Mouse (Mus musculus) cerebral cortex, adult 2 months (tissue): ENCODE data around the gene Spcs2.

Experiments
- WGBS: fragments of 180-500 bp; shearing (Covaris S2); methylation state at CpG from one replicate; pipeline ENCODE4 v1.1.7; 2018; 5-methylcytosine and 5-hydroxymethylcytosine counted together

Spcs2 gene

DNA sequence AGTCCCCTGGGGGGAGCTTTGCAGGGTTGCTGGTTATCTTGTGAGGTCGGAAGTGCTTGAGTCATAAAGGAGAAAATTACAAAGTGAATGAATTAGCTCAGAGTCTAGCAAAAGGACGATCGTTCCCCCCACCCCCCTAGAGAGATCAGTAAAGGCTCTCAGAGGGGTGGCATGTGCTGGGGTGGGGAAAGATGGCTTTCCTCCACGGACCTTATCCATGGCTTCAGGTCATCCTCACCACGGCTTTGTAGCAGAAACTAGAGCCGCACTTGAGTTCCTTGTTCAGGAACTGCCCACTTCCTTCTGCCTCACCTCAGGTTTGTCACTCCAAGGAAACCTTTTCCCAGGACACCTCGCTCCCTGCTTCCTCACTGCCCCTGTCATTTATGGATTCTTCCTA, at the start of gene Spcs2:
TSS of gene Spcs2 (minus strand) at position 101 of the 400 bp plus-strand sequence.
- 73% methylated on average over 7 of the region's 7 CpGs for WGBS

DNA sequence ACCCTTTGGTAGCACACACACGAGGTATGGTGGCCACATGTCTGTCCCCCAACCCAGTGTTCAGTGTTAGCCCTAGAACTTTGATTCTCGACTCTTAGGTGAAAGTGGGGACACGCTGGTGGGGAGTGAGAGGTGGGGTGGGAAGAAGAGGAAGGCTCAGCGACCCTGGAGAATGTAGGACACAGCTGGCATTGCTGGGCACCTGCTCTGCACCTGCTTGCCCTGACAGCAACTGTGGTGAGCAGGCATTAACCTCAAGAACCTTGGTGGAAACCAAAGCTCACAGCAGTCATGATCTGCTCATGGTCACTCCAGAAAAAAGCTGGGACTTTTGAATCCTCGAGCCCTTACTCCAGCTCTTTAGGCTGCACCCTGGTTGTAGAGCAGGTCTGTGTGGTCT, 47.8 kb upstream of the Spcs2 start:
- WGBS: 79% methylated on average over 5 of the region's 5 CpGs

DNA sequence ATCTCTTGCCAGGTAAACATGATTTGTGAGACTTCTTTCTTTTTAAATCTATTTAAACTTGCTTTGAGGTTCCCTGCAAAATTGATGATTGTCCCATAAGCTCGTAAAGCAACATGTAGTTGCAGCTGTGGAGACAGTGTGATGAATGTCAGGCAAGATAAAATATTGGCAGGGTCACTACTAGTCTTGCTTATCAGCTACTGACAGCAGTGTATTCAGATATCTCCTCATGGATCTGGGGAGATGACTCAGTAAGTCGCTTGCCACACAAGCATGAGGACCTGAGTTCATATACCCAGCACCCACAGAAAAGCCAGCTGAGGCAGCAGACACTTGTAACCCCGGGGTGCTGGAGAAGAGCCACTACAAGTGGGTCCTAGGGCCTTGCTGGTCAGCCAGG, 44.2 kb upstream of the Spcs2 start:
- WGBS: 95% methylated on average over 3 of the region's 3 CpGs

DNA sequence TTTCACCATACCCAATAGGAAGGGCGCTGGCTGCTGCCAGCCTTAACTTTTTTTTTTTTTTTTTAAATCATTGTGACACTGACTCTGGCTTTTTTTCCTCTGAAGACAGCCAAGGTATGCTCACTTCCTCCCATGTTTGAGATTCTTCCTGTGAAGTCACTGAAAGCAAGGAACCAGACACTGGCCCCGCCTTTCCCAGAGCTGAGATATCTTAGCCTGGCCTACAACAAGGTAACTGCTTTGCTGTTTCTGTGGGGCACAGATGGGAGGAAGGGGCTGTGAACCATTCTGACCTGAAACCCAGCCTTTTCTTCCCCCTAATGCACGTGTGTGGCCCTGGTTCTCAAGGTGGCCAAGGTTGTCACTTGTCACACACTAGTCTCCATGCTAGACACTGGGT, 43.1 kb upstream of the Spcs2 start:
- WGBS: 86% methylated on average over 3 of the region's 3 CpGs

DNA sequence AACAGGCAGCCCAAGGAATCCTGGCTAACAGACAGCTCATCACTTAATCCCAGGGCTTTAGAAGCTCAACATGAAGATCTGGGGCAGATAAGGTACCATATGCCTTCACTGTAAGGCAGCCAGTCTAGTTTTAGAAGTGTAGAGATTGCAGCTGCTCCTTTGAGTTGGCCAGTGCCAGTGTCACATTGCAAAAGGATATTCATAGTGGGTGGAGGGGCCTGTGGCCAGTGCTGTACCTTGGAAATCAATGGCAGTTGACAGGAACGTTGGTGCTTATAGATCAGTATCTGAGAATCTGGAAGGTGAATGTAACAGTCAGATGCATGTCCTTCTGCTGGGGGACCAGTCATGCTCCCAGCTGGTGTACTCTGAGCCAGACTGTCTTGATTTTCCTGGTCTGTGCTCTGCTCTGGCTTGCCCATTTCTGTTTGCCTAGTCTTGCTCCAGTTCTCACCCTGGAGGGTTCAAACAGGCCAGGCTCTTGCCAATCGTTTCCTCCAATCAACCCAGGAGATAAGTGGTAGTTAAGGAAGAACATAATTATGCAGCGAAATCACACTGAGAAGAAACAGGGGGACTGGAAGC, 41.3 kb upstream of the Spcs2 start:
- WGBS: 57% methylated on average over 3 of the region's 3 CpGs

DNA sequence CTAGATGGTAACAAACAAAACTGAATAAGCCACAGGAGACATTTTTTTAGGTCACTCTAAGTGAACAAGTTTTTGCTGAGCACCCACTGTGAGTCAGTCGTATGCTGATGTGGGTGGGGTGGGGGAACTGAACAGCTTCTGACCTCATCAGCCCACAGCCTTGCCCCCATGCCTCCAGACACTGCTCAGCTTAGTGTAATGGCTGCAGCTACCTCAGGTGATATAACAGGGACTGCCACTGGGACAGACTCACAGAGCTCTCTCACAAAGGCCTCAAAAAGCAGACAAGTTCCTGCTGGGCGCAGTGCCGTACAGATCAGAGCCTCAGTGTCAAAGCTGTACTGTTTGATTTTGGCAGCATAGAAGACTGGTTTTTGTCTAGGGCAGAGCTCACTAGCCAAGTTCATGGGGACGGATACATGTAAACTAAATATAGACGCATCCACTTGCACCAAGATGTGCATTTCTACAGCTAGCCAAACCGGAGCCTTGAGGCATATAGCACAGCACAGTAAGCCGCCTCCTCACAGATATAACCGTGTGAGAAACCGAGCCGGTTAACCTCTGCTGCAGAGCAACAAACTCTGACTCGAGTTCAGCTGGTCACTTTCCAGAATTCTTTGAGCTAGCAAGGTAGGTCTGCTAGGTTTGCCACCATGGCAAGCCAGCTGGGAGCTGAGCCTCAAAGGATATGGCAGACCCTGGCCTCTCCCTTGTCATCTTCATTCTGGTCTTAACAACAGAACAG, 39.8 kb upstream of the Spcs2 start:
- WGBS: 27% methylated on average over 11 of the region's 11 CpGs

DNA sequence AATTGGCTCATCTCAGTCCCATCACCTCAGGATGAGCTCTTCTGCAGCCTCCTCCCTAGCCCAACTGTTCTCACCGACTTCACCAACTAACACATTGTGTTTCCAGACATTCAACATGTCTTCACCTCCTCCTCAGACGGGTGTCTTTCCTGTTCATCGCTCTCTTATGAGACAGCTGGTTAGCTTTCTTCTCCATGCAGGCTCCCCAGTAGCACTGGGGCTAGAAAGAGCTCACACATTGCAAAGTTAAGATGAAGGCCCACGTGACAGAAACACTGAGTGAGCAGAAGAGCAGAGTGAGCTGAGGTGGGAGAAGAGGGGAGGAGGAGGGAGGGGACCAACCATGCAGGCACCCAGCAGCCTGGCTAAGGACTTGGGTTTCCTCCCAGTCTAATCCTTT, 38.9 kb upstream of the Spcs2 start:
- WGBS: 47% methylated on average over 4 of the region's 4 CpGs

DNA sequence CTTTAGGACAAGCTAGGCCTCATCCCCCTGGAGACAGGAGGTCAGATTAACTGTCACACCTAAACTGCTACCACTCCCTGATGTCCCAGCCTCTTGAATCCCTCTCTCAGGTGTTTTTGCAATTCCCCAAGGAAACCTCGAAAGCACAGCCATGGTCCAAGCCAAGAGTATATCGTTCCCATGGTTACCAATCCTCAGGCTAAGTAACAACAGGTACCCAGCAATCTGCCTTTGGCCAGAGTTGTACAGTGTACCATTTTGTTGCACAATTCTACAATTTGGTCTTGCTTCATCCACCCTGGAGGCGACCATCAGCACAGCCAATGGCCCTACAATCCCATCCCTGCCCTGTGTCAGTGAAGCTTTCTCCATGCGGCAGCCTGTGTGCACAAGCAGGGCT, 33.6 kb upstream of the Spcs2 start:
- WGBS: 86% methylated on average over 4 of the region's 4 CpGs

DNA sequence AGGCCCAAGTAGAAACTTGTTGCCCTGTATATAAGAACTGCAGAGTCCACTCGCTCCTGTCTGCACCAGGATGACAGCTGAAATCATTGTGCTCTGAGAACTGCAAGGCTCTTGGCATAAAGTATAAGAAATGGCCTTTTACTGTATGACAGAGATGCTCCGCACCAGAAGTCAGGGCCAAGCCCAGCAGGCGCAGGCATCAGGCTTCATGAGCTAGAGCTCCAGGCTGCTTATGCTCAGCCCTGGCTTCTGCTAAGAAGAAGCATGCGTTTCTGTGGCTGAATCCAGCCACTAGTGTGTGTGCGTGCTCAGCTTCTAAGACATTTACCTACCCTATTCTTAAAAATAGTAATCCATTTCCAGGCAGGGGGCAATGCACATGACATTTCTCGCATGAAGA, 31.2 kb upstream of the Spcs2 start:
- 77% methylated on average over 6 of the region's 6 CpGs for WGBS

DNA sequence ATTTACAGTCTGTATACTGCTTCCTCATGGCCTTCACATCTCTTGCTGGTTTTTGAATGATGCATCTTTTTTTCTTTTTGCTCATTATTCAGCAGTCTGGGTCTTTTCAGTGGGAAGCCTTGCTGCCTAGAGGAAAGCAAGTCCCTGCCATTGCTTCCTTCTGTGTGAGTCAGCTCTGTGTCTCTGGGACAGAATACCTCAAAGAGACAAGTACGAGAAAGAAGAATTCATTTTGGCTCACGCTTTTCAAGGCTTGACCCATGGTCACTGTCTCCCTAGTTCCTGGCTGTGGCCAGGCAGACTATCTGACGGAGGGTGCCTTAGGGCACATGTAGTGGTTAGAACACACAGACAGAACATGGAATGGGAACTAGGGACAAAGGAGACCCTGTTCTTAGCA, 30.7 kb upstream of the Spcs2 start:
- WGBS: 71% methylated on average over 3 of the region's 3 CpGs

DNA sequence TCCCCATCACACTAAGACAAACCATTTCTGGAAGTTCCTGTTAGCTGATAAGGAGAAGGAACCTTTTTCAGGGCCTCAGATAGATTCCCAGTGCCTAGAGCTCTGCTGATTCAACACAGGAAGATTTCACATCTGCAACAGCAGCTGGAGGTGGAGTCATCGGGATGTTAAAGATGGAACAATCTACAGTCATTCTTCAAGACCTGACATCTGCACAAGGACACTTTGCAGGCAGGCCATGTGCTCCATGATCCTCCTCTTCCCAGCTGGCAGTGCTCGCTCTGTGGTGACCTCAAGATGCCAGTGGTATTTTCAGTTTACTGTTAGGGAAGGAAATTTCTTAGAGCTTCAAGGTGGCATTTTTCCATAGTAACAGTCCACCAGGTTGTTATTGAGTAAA, 29.1 kb upstream of the Spcs2 start:
- WGBS: 89% methylated on average over 2 of the region's 2 CpGs

DNA sequence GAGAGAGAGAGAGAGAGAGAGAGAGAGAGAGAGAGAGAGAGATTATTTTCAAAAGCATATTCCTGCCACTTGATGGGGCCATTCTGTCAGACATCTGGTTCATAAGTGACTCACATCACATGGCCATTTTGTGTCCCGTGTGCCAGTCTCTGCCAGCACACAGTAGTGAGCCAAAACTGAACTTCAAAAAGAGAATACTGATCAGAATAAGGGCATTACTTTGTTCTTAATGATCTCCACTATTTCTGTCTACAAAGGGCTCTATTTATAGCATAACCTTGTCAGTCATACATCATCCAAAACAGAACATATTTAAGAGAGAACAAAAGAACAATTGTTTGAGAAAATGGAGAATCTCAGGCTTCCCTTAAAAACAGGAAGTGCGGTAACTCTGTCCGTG, 28.2 kb upstream of the Spcs2 start:
- 47% methylated on average over 3 of the region's 3 CpGs for WGBS

DNA sequence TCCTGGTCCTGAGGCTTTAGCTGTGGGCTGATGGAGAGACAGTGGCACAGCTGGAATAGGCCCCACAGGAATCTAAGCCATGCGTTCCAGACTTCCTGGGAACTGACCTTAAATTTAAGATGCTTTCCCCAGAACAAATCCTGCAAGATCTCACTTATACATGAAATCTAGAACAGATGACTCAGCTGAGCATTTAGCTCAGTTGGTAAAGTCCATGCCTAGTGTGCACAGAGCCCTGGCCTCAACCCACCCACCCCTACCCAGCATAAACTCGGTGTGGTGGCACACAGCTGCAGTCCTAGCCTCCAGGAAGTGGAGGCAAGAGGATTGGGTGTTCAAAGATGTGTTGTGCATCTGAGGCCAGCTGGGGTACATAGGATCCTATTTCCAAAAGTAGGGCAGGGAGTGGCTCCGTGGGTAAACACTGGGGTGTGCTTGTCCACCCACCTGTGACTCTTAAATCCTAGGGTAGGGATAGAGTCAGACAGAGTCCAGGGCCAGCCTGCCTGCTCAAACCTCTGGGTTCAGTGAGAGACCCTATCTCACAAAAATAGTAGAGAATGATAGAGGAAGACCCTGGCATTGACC, 27.0 kb upstream of the Spcs2 start:
- WGBS: 45% methylated on average over 3 of the region's 3 CpGs

DNA sequence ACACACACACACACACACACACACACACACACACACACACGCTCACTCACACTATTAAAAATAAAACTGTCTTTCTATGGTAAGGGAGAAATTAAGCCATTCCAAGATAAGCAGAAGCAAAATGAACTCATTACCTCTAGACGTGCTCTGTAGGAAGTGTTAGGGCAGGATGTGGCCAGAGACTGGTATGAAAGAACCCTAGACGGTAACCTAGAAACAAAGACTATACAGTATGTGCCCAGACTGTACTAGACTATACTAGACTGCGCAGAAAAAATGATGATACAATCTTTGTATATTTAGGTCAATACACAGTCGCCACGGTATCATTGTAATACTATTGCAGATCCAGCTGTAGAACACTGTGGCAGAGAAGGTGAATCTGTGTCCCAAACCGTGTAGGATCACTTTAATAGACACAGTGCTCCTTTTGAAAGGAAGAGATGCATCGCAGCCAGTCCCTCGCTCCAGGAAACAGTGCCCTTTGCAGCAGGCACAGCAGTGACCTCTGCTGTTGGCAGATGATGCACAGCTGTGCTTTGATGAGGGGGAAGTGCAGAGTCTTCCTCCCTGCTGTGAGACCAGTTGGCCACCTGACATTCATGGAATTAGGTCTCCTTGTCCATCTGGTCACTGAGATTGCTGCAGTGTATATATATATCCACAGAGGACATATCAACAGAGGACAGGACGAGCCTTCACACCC, 26.1 kb upstream of the Spcs2 start:
- WGBS: 44% methylated on average over 10 of the region's 10 CpGs

DNA sequence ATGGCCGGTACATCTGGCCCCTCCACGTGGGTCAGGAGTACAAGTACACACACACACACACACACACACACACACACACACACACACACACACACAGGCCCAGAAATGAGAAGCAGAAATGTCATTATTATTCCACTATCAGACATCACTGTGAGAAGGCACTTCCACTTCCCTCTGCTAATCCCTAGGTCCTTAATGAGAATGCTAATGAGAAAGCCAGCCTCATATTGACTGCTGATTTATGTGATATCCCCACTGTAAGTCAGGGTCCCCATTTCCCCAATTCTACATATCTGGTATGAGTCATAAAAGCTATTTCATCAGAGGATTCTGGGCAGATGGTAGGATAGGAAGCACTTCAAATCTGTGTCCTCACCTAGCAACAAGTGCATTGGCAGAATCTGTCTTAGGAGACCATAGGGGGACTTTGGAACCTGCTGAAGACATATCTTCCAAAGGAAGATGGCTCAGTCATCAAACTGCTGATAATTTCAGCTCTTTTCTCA, 24.0 kb upstream of the Spcs2 start:
- 86% methylated on average over 2 of the region's 2 CpGs for WGBS

DNA sequence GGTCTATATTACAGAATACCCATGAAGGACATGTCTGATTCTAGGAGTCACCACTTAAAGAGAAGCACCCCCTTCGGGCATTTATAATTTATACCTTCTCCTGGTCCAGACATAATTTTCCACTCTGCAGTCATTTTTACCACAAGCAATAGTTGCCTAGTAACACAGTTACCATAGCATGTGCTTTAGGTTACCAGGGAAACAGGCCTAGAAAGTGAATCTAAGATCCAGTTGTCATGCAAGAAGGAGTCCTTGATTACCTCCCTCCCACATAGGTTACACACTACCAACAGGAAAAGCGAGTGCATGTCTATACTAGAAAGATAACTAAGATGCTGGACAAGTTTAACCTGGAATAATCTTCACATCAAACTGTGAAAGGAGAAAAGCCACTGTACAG, 15.0 kb upstream of the Spcs2 start:
- 49% methylated on average over 2 of the region's 2 CpGs for WGBS

DNA sequence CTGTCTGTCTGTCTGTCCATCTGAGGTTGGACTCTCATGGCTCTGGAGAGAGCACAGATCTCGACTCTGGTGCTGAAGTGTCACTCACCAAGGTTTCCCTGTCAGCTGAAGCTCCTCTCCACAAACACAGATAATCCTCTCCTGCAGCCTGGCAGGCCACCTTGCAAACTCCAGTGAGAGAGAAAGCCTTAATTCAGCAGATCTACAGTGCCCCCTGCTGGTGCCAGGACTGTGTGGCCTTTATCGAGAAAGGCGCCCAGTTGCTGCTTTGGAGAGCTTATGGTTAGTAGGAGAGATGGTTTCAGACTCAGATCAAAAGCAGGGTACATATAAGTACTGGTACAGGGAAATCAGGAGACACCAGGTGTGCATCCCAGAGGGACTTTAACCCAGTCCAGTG, 13.1 kb upstream of the Spcs2 start:
- WGBS: 2% methylated on average over 3 of the region's 3 CpGs

DNA sequence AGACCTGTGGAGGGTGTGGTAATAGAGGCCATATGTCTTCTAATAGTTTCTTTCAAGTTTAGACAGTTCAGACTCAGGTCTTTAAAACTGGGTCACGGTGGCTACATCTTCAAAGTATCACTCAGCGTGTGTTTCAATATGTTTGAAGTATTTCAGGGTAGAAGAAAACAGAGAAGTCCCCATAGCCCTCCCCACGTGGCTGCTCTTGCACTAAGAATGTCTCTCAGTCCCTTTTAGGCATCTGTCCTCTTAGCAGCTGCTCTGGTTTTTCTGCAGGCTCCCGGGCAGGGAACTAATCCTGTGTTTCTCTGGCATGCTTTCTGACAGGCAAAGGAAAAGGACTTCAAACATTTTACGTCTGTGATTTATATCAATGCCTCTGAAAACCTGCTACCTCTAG, 12.6 kb upstream of the Spcs2 start:
- WGBS: 38% methylated on average over 5 of the region's 5 CpGs

DNA sequence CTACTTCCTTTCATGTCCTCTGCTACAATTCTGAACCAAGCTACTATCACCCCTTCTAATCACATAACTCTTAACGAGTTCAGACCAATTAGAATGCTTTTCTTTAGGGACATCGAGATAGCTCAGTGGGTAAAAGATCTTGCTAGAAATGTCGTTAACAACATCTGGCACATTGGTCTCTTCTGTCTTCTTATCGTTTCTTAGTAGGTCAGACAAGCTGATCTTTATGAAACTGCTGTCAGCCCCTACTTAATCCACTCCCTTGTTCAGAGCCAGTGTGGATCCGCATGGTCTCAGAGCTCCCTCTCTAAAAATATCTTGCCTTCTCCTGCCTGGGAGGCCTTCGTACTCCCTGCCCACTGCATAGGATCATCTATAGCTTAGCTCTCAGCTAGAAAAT, 10.7 kb upstream of the Spcs2 start:
- WGBS: 59% methylated on average over 6 of the region's 6 CpGs

DNA sequence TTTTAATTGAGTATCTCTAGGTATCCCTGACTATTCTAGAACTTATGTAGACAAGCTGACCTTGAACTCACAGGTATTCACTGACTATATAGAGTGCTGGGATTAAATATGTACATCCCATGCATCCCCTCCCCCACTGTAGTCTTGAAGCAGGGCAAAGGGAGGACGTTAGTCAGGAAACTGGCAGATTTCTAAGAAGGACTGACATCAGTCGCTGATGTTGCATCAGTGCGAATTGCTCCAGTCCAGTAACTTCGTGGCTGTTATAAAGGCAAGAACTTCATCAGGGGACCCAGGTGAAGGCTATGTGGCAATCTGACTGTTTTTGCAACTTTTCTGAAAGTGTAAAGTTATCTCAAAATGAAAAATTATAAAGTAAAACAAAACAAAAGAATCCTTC, 6.0 kb upstream of the Spcs2 start:
- 69% methylated on average over 4 of the region's 4 CpGs for WGBS

DNA sequence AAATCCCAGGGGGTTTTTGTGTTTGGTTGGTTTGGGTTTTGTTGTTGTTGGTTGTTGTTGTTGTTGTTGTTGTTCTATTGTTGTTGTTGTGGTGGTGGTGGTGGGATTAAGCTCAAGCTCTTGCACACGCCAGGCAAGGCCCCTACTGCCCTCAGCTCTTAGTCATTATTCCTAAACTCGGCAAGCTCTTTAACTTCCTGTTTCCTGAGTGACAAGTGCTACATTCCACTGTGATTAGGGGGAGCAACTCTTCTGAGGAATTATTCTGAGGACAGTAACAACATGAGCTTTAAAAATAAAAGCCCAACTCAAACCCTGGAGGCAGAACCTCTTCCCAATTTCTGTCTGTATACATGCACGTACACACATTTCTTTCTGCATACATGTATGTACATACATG, 2.0 kb upstream of the Spcs2 start:
- 42% methylated on average over 3 of the region's 3 CpGs for WGBS

DNA sequence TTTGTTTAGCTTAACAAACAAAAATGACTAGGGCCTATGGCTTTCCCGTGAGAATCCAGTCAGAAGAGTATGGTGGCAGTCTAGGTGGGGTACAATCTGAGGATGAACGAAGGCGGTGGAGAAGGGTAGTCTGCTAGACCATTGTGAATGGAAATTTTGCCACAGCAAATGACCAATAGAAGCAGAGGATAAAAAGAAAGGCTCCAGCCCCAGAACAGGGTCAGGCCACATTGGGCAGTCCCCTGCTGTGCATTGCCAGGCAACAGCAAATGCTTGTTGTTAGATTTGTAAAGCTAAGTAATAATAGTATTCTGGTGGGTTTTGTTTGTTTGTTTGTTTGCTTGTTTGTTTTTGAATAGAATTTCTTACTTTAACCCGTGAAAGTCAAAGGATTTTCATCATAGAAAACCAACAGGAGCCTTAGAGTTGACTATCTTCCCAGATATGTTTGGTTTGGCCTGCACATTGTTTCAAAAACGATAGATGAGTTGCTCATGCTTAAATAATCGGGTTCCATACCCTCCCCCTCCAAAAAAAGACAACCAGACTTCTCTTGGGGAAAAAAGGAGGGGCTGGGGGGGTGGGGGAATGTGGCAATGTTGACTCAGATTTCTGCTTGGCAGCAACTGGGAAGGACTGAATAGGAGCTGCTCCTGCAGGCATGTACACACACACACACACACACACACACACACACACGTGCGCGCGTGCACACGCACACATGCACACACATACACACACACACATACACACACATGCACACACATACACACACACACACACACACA, 1.2 kb upstream of the Spcs2 start:
- 48% methylated on average over 11 of the region's 11 CpGs for WGBS
